Mouse (Mus musculus) urinary bladder, adult 18-20 months (tissue): ENCODE results near the gene Nfatc2.

ENCODE experiments used
- DNase-seq, 2 experiments: peaks; one replicate each; pipeline ENCODE4 v3.0.0; 2022; ENCODE audit warnings: low spot score in 2 of 2, mixed read lengths in 2 of 2

Gene Nfatc2

GRCm38 (mm10) chr2:168440918-168441328 is 160.5 kb downstream of the Nfatc2 start:
- DNase-seq, result no peak

- no peak for DNase-seq
Measured at GRCm38 (mm10) chr2:168438981-168439452, 162.4 kb downstream of the Nfatc2 start.

GRCm38 (mm10) chr2:168434187-168434586 is 167.3 kb downstream of the Nfatc2 start:
- no peak for DNase-seq

GRCm38 (mm10) chr2:168433392-168433791 is 168.1 kb downstream of the Nfatc2 start:
- DNase-seq, result no peak

GRCm38 (mm10) chr2:168432394-168432793 is 169.1 kb downstream of the Nfatc2 start:
- DNase-seq, result no peak

- no peak for DNase-seq
Measured at GRCm38 (mm10) chr2:168429598-168429997, 171.9 kb downstream of the Nfatc2 start.

- no peak for DNase-seq
Measured at GRCm38 (mm10) chr2:168428375-168428901, 173.0 kb downstream of the Nfatc2 start.
